Mouse (Mus musculus) embryonic fibroblast, embryonic 13.5 days (primary cell): ENCODE data around the gene 4932438H23Rik.

Experiments
- CTCF ChIP-seq: IDR thresholded peaks from 2 replicates; pipeline ENCODE4 v1.5.1; 2011; ENCODE audit warnings: mild to moderate bottlenecking, control low read depth, low read length, moderate library complexity, borderline replicate concordance; ENCODE audit not compliant: insufficient read depth
- POLR2A ChIP-seq: IDR thresholded peaks from 2 replicates; pipeline ENCODE4 v1.6.1; 2011; ENCODE audit warnings: low read depth, mild to moderate bottlenecking, control low read depth, low read length, moderate library complexity

DNA sequence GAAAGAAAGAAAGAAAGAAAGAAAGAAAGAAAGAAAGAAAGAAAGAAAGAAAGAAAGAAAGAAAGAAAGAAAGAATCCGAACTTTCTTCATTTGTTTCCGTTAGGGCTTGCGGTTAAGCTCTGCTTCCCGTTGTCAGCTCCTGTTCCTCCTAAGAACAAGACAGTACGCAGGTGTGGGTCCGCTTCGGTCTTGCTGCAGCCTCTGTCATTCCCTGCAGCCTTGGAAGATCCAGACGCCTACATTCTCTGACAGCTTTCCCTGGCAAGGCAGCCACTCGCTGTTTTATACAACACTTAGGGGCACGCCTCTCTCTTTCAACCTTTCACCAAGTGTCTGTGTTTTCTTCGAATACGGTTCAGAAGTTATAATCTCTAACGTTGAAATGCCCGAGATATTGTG lies 8.5 kb upstream of the 4932438H23Rik start:
- TF ChIP-seq POLR2A: no peak
- no peak for TF ChIP-seq CTCF
